Mouse (Mus musculus): Measurements from ENCODE around the gene Tcl1b1. TPM values are rescaled to one million over a fixed set of nuclear protein-coding genes. Genes with fewer than 3 reads are reported as not detected.
"Not testable (repeated sequence)": the region's sequence is repeated elsewhere in the genome, so short reads cannot be mapped to it uniquely, and the experiment has no call there.

Gene Tcl1b1
- polyA plus RNA-seq, 1 experiment from 2014 or later = not detected

DNA sequence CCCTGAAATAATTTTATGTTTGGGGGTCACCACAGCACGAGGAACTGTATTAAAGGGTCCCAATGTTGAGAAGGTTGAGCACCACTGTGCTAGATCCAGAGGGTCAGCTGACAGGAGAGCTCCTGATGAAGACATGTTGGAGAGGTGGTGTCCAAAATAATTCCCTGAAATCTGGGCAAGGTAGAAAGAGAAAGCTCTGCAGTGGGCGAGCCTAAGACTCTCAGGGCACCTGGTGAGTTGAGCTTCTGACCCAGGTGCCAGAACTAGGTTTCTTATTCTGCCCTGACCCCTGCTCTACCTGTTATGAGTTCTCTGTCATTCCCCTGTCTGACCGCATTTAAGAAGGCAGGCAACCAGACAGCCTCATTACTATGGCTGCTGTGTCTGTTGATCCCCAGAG lies 16.6 kb downstream of the Tcl1b1 start, which contains the start of gene Tcl1b5:
TSS of gene Tcl1b5 (plus strand) at position 301 of the 400 bp plus-strand sequence.
- not testable (repeated sequence) for ATAC-seq (ENCODE audit: low FRiP score, low TSS enrichment); H3K9me3 ChIP-seq (ENCODE audit: control insufficient read depth, low read length); H3K9ac ChIP-seq (ENCODE audit: low read depth, low read length); H3K27me3 ChIP-seq (ENCODE audit: control insufficient read depth, insufficient read depth, low read length); H3K4me3 ChIP-seq (ENCODE audit: low read length); H3K4me1 ChIP-seq (ENCODE audit: control insufficient read depth, insufficient read depth, low read length); H3K27ac ChIP-seq (ENCODE audit: low read depth, low read length); H3K36me3 ChIP-seq (ENCODE audit: control insufficient read depth, insufficient read depth, low read length); H3K4me2 ChIP-seq (replicated peaks; ENCODE audit: low read depth, low read length)
- 60% methylated on average over 3 of the region's 3 CpGs for WGBS

DNA sequence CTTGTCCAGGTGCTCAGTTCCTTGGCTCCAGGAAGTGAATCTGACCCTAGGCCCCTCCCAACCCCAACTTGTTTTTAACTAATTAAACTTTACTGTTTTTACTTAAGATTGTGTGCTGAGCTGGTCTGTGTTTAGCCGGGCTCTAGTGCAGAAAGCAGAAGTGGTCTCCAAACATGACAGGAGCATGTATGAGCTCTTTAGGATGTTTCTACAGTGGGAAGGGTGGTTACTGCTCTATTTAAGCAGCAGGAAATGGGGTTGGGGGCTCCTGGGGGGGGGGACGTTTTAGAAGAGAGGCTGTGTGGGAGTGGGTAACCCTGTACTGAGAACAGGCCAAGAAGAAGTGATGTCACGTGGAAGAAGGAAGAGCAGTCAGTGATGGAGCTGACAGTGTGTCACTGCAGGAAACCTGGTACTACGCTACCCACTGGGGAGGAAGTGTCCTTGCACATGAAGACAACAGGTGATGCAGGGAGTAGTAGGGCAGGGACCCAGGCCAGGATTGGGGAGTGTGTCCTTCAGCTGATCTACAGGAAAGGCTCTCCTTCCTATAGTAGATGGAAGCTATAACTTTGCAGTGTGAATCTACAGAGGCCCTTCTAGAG lies 21.7 kb downstream of the Tcl1b1 start:
- not testable (repeated sequence) for H3K9me3 ChIP-seq (ENCODE audit: control insufficient read depth, low read length); H3K27me3 ChIP-seq (ENCODE audit: control insufficient read depth, insufficient read depth, low read length); H3K4me2 ChIP-seq (replicated peaks; ENCODE audit: low read depth, low read length); H3K27ac ChIP-seq (ENCODE audit: low read depth, low read length); H3K4me1 ChIP-seq (ENCODE audit: control insufficient read depth, insufficient read depth, low read length); H3K9ac ChIP-seq (ENCODE audit: low read depth, low read length); H3K4me3 ChIP-seq (ENCODE audit: low read length); H3K36me3 ChIP-seq (ENCODE audit: control insufficient read depth, insufficient read depth, low read length); ATAC-seq (ENCODE audit: low FRiP score, low TSS enrichment)
- WGBS = 66% methylated on average over 4 of the region's 4 CpGs

DNA sequence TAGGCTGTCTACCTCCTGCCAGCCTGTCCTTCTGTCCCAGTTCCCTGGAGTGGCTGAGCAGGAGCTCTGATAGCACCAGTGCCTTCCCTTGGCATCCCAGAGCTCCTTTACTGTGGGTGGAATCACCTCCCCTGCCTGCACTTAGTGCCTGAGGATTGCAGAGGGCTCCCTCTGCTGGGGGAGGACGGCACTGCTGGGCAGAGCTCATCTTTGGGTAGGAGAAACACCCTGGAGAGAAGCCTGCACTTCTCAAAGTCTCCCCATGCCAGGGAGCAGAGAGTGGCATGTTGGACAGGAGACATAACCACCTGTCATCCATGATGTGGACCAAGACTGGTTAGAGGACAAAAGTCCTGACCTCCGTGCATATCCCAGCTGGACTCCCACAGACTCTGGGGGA lies 29.5 kb downstream of the Tcl1b1 start:
- H3K4me2 ChIP-seq (replicated peaks; ENCODE audit: low read depth, low read length); H3K36me3 ChIP-seq (ENCODE audit: control insufficient read depth, insufficient read depth, low read length); H3K27me3 ChIP-seq (ENCODE audit: control insufficient read depth, insufficient read depth, low read length); H3K27ac ChIP-seq (ENCODE audit: low read depth, low read length); H3K4me3 ChIP-seq (ENCODE audit: low read length); H3K9ac ChIP-seq (ENCODE audit: low read depth, low read length); H3K4me1 ChIP-seq (ENCODE audit: control insufficient read depth, insufficient read depth, low read length); H3K9me3 ChIP-seq (ENCODE audit: control insufficient read depth, low read length): not testable (repeated sequence)
- ATAC-seq (ENCODE audit: low FRiP score, low TSS enrichment) = peak; percentile 43; the same call in 1 of the 2 replicates
- 48% methylated on average over 2 of the region's 2 CpGs for WGBS

DNA sequence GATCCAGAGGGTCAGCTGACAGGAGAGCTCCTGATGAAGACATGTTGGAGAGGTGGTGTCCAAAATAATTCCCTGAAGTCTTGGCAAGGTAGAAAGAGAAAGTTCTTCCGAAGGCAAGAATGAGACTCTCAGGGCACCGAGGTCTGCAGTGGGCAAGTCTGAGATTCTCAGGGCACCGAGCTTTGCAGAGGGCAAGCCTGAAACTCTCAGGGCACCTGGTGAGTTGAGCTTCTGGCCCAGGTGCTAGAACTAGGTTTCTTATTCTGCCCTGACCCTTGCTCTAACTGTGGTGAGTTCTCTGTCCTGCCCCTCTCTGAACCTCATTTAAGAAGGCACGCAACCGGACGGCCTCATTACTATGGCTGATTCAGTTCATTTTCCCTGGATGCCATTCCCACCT lies 31.3 kb downstream of the Tcl1b1 start, which contains the start of gene Tcl1b3:
TSS of gene Tcl1b3 (plus strand) at position 301 of the 400 bp plus-strand sequence.
- 92% methylated on average over 6 of the region's 6 CpGs for WGBS

DNA sequence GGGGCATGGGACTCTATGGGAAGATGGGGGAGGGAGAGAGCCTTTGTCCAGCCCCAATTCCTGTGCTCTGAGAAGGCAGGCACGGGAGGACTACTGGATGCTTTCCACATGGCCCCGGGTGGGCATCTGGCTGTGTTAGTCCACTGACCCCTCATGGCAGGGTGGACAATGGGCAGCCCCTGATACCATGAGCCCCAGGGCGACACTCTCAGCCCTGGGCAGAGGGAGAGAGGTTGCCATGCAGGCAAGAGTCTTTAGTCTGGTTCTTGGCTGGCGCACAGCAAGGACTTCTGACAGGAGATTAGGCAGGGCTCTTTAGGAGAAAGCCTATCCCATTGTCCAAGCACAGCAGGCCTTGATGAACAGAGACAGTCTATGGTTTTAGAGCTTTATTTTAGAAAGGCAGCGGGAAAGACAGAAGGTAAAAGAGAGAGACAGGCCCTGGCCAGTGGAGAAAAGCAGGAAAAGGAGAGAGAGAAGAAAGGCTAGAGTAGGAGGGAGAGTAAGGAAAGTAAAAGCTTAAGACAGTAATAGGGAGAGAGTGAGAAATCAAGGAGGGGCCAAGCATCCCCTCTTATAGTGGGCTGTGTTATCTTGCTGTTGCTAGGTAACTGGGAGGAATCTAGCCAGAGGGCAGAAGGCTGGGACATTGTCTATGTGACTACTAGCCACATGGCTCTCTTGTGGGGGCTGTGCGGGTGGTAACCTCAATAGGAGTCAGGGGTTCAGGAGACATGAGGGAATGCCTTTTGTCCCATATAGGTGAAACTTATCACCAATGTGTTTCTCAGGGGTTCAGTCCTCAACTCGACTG lies 40.4 kb downstream of the Tcl1b1 start:
- H3K9me3 ChIP-seq (ENCODE audit: control insufficient read depth, low read length); H3K4me2 ChIP-seq (replicated peaks; ENCODE audit: low read depth, low read length); H3K27ac ChIP-seq (ENCODE audit: low read depth, low read length); H3K36me3 ChIP-seq (ENCODE audit: control insufficient read depth, insufficient read depth, low read length); H3K27me3 ChIP-seq (ENCODE audit: control insufficient read depth, insufficient read depth, low read length); ATAC-seq (ENCODE audit: low FRiP score, low TSS enrichment); H3K9ac ChIP-seq (ENCODE audit: low read depth, low read length); H3K4me1 ChIP-seq (ENCODE audit: control insufficient read depth, insufficient read depth, low read length); H3K4me3 ChIP-seq (ENCODE audit: low read length): not testable (repeated sequence)
- 75% methylated on average over 7 of the region's 7 CpGs for WGBS

More for the DNA sequence above, 31.3 kb downstream of the Tcl1b1 start, which contains the start of gene Tcl1b3:
- H3K27ac ChIP-seq (ENCODE audit: low read depth, low read length); H3K36me3 ChIP-seq (ENCODE audit: control insufficient read depth, insufficient read depth, low read length); H3K27me3 ChIP-seq (ENCODE audit: control insufficient read depth, insufficient read depth, low read length); ATAC-seq (ENCODE audit: low FRiP score, low TSS enrichment); H3K4me3 ChIP-seq (ENCODE audit: low read length); H3K4me2 ChIP-seq (replicated peaks; ENCODE audit: low read depth, low read length); H3K9ac ChIP-seq (ENCODE audit: low read depth, low read length); H3K4me1 ChIP-seq (ENCODE audit: control insufficient read depth, insufficient read depth, low read length); H3K9me3 ChIP-seq (ENCODE audit: control insufficient read depth, low read length): not testable (repeated sequence)

GRCm38 (mm10) chr12:105201657-105202056 lies 42.2 kb downstream of the Tcl1b1 start, which contains the start of gene Tcl1b4:
TSS of gene Tcl1b4 (plus strand) at chr12:105201957.
- H3K9ac ChIP-seq (ENCODE audit: low read depth, low read length); H3K27me3 ChIP-seq (ENCODE audit: control insufficient read depth, insufficient read depth, low read length); H3K36me3 ChIP-seq (ENCODE audit: control insufficient read depth, insufficient read depth, low read length); H3K27ac ChIP-seq (ENCODE audit: low read depth, low read length); ATAC-seq (ENCODE audit: low FRiP score, low TSS enrichment); H3K4me1 ChIP-seq (ENCODE audit: control insufficient read depth, insufficient read depth, low read length); H3K4me3 ChIP-seq (ENCODE audit: low read length); H3K9me3 ChIP-seq (ENCODE audit: control insufficient read depth, low read length); H3K4me2 ChIP-seq (replicated peaks; ENCODE audit: low read depth, low read length): not testable (repeated sequence)
- 100% methylated on average over 1 of the region's 1 CpGs for WGBS

DNA sequence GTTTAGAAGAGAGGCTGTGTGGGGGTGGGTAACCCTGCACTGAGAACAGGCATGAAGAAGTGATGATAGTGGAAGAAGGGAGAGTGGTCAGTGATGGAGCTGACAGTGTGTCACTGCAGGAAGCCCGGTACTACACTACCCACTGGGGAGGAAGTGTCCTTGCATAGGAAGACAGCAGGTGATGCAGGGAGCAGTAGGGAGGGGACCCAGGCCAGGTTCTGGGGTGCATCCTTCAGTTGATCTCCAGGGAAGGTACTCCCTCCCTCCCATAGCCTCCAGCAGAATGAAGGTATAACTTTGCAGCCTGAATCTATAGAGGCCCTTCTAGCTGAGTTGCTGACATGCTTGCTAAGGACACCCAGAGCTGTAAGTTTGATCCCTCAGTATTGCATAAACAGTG lies 47.6 kb downstream of the Tcl1b1 start:
- H3K4me3 ChIP-seq (ENCODE audit: low read length) = no peak overlapping the region
- H3K4me1 ChIP-seq (ENCODE audit: control insufficient read depth, insufficient read depth, low read length) = no peaks in the 10 kb centered on the region
- no peak overlapping the region for H3K9ac ChIP-seq (ENCODE audit: low read depth, low read length)
- no peak overlapping the region for H3K4me2 ChIP-seq (replicated peaks; ENCODE audit: low read depth, low read length)
- H3K27ac ChIP-seq (ENCODE audit: low read depth, low read length) = no peak overlapping the region
- no peaks in the 10 kb centered on the region for H3K27me3 ChIP-seq (ENCODE audit: control insufficient read depth, insufficient read depth, low read length)
- H3K9me3 ChIP-seq (ENCODE audit: control insufficient read depth, low read length) = no peaks in the 10 kb centered on the region
- H3K36me3 ChIP-seq (ENCODE audit: control insufficient read depth, insufficient read depth, low read length) = no peaks in the 10 kb centered on the region
- no peak for ATAC-seq (ENCODE audit: low FRiP score, low TSS enrichment)
- WGBS = 64% methylated on average over 1 of the region's 1 CpGs

GRCm38 (mm10) chr12:105208441-105208840 lies 49.0 kb downstream of the Tcl1b1 start:
- no peaks in the 10 kb centered on the region for H3K4me1 ChIP-seq (ENCODE audit: control insufficient read depth, insufficient read depth, low read length)
- H3K9ac ChIP-seq (ENCODE audit: low read depth, low read length) = no peak overlapping the region
- no peaks in the 10 kb centered on the region for H3K36me3 ChIP-seq (ENCODE audit: control insufficient read depth, insufficient read depth, low read length)
- no peak overlapping the region for H3K4me3 ChIP-seq (ENCODE audit: low read length)
- H3K9me3 ChIP-seq (ENCODE audit: control insufficient read depth, low read length) = no peaks in the 10 kb centered on the region
- no peaks in the 10 kb centered on the region for H3K27me3 ChIP-seq (ENCODE audit: control insufficient read depth, insufficient read depth, low read length)
- no peak overlapping the region for H3K4me2 ChIP-seq (replicated peaks; ENCODE audit: low read depth, low read length)
- no peak overlapping the region for H3K27ac ChIP-seq (ENCODE audit: low read depth, low read length)
- ATAC-seq (ENCODE audit: low FRiP score, low TSS enrichment) = no peak
- 100% methylated on average over 1 of the region's 1 CpGs for WGBS

- no peaks in the 10 kb centered on the region for H3K27me3 ChIP-seq (ENCODE audit: control insufficient read depth, insufficient read depth, low read length)
- H3K9me3 ChIP-seq (ENCODE audit: control insufficient read depth, low read length) = no peaks in the 10 kb centered on the region
- H3K27ac ChIP-seq (ENCODE audit: low read depth, low read length) = no peak overlapping the region
- no peaks in the 10 kb centered on the region for H3K4me1 ChIP-seq (ENCODE audit: control insufficient read depth, insufficient read depth, low read length)
- 92% methylated on average over 7 of the region's 7 CpGs for WGBS
- H3K4me3 ChIP-seq (ENCODE audit: low read length) = no peak overlapping the region
- no peak overlapping the region for H3K9ac ChIP-seq (ENCODE audit: low read depth, low read length)
- H3K36me3 ChIP-seq (ENCODE audit: control insufficient read depth, insufficient read depth, low read length) = no peaks in the 10 kb centered on the region
- no peak overlapping the region for H3K4me2 ChIP-seq (replicated peaks; ENCODE audit: low read depth, low read length)
- ATAC-seq (ENCODE audit: low FRiP score, low TSS enrichment) = no peak
Measured at GRCm38 (mm10) chr12:105209231-105209630, 49.7 kb downstream of the Tcl1b1 start.
